Mouse (Mus musculus) right cerebral cortex, postnatal 4 days (tissue): ENCODE results near the gene Eef2k.
"Not testable (repeated sequence)": the region's sequence is repeated elsewhere in the genome, so short reads cannot be mapped to it uniquely, and the experiment has no call there.

Source experiments
- DNase-seq: peaks from one replicate; pipeline ENCODE4 v3.0.0-alpha.2; 2022

Eef2k gene

DNA sequence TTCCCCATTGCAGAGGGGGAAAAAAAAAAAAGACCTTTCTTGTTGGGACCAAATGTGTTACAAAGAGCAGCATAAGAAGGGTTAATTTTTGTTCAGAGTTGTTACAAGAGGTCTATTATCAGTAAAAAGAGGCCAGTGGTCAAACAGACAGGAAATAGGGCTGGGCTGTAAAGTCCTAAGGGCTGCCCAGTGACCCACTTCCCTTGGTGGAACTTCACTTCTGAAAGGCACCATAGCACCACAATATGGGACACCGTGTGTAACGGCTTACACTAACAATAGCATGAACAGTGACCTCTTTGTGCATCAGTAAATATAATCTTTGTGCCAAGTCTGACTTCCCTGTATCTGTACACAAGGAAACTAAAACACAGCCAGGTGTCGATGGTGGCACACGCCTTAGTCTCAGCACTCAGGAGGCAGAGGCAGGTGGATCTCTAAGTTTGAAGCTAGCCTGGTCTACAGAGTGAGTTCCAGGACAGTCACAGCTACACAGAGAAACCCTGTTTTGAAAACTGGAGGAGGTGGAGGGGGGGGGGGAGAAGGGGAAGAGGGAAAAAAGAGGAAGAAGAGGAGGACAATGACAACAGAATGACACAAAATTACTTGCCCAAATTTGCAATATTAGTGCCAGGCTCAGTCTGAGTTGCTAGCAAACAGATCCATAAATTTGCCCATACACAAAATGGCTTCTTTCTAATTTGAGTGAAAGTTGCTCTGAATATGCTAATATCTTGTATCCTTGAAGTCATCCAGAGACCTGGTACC is 41.1 kb downstream of the Eef2k start:
- DNase-seq: no peak

DNA sequence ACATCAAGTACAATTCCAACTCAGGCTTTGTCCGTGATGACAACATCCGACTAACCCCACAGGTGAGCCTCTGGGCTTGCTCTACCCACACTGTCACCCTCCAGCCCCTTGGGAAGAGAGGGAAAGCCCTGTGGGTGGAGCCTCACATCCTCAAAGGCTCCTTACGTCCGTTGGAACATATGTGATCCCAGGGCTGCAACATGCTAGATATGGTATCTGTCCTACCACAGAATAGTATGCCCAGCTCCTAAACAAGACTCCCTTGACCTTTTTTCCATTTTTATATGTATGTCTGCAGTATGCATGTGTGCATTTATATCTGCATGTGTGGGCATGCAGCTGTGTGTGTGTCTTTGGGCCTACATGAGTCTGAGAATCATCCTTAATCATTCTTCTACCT is 42.1 kb downstream of the Eef2k start:
- no peak for DNase-seq

DNA sequence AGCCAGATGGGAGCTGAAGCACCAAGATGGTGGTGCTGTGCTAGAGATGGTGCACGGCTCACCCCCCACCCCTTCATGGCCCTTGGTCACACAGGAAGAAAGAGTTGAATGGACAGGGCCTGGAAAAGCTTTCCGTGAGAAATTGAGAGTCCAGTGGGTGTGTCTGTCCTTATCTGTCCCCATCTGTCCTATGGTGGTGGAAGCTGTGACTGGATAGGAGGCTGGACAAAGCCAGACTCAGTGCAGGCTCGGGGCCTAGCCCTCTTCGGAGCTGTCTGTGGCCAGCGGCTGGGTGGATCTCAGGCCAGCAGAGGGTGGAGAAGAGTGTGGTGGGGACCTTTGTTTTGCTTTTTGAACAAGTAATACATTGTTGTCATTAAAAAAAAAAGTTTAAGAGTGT is 50.5 kb downstream of the Eef2k start:
- DNase-seq: no peak

DNA sequence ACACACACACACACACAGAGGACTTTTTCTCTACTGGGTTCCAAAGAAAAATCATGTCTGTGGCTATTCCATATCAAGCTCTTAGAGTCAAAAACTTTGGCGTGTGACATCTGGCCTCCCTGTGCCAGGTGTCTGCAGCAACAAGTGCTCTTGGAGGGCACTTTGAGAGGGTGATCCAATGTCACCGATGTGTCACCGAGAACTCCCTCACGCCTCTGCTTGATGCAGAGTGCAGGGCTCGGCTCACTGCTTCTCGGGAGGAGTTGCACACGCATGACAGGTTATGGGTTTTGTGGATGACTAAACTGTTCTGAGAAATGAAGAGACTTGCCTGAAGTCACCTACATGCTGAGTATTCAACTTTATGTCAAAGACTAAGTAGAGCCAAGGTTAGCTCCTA is 54.4 kb downstream of the Eef2k start:
- DNase-seq: no peak

DNA sequence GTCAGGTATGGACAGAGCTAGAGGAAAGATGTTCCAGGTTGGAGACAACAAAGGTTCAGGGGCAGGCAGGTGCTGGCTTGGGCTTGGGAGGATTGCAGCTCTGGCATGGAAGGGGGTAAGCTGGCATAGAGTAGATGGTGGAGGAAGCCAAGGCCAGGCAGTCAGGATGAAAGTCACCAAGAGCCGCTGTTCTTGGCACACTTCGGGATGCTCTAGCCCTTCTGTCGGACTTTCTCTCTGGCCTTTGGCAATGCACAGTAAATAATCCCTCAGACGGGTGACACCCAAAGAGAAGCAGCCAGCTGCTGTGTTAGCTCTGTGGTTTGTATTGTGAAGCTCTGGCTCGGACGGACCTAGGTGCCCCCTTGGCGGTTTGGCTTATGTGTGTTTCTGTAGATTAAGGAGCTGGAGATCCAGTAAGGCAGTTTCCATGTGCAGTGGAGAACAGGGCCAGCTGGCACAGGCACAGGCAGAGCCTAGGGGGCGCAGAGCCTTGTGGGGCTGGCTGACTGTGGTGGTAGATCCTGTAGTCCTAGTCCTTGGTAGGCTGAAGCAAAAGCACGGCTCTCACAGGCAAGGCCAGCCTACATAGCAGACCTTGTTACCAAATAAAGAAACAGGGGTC is 55.2 kb downstream of the Eef2k start:
- no peak for DNase-seq

DNA sequence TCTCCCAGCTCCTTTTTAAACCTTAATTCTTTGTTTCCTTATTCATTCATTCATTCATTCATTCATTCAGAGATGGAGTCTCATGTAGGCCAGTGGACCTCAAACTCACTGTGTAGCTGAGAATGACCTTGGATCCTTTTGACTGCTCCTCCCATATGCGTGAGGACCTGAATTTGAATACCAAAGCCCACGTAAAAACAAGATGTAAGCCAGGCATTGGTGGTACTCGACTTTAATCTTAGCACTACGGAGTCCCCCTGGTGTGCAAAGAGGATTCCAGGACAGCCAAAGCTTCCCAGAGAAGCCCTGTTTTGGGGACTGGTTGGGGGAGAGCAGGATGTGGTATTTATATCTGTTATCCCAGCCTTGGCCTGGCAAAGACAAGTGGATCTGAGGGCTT is 57.6 kb downstream of the Eef2k start:
- no peak for DNase-seq

DNA sequence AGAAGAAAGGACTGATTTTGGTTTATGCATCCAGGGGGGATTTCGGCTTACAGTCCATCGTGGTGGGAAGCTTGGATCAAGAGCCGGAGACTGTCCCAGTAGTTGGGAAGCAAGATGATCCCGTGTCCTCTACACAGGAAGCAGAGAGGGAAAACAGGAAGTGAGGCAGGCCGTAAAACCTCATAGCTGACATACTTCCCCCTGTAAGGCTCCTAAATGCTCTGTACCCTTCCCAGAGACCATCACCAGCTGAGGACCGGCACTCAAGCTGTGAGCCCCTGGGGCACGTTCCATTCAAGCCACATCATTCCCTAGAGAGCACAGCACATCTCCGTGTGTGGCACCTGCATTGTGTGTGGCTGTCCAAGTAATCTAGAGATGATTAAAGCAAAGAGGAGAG is 59.1 kb downstream of the Eef2k start:
- DNase-seq: no peak

DNA sequence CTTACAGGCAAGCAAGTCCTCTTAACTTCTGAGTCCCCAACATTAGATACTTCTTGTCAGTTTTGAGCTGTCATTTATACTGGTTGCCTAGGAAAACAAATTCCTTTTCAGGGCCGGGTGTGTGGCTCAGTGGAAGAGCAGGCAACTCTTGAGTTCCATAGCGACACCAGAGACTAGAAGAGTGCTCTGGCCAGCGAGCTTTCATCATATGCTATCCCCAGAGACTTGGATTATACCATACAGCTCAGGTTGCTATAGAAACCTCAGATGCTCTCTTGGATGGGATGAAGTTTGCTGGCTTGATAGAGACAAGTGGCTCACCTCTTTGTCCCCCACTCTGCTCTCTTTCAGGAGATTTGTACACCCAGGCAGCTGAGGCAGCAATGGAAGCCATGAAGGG is 60.3 kb downstream of the Eef2k start:
- DNase-seq: no peak

DNA sequence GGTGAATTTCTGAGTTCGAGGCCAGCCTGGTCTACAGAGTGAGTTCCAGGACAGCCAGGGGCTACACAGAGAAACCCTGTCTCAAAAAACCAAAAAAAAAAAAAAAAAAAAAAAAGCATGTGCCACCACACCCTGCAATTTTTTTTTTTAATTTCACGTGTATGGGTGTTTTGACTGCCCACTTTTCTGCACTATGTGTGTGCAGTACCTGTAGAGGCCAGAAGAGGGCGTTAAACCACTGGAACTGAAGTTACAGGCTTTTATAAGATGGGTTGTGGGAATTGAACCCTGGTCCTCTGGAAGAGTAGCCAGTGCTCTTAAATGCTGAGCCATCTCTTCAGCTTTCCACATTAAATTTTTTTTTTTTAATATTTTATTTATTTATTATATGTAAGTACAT is 67.5 kb downstream of the Eef2k start:
- DNase-seq: not testable (repeated sequence)

DNA sequence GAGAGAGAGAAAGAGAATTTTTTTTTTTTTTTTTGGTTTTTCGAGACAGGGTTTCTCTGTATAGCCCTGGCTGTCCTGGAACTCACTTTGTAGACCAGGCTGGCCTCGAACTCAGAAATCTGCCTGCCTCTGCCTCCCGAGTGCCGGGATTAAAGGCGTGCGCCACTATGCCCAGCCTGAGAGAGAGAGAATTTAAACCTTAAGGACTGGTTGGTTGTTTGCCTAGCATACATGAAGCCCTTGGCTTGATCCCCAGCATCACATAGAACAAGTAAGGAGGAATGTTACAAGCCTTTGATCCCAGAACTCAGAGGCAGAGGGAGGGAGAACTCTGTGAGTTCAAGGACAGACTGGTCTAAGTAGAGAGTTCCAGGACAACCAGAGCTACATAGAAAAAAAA is 68.6 kb downstream of the Eef2k start:
- DNase-seq: not testable (repeated sequence)

DNA sequence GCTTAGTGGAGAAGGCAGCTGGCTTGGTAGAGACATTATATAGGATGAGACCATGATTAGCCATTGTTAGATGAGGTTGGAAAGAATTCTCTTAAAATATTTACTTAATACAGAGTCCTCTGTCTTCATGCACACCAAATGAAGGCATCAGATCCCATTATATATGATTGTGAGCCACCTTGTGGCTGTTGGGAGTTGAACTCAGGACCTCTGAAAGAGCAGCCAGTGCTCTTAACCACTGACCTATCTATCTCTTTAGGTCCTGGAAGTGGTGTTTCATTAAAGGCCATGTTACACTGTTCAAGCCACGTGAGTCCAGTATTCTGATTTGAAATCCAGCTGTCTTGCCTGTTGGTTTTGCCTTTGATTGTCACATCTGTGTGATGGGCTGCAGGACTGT is 70.7 kb downstream of the Eef2k start:
- no peak for DNase-seq

DNA sequence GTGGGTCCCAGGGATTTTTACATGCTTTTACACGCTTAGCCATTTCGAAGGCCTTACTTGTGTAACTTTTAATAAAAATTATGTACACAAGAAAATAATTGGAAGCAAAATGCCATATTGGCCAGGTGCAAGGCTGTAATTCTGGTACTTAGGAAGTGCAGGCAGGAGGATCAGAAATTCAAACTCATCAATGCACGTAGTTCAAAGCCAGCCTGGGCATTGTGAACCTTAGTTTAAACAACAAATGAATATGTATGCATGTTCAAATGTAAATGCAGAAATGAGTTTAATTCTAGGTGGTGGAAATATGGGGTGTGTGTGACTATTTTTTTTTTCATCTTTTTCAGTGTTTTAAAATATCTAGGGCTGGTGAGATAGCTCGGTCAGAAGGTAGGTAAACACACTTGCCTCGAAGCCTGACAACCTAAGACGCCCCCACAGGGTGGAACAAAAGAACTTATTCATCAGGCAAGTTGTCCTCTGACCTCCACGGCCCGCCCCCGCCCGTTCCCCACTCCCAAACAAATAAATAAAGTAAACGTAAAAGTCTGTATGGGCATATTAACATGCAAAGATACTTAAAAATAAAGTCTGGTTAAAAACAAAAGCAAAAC is 73.7 kb downstream of the Eef2k start:
- DNase-seq: no peak

DNA sequence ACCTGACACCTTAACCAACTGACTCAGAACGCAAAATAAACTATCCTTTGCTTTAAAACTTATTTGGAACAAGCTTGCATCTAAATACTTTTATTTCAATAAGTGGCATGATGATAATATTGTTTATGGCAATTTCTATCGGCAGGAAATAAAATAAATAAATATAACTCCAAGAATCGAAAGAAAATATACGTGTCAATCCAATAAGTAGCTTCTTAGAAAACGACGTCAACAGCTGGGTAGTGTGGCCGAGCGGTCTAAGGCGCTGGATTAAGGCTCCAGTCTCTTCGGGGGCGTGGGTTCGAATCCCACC is 74.6 kb downstream of the Eef2k start:
- no peak for DNase-seq

DNA sequence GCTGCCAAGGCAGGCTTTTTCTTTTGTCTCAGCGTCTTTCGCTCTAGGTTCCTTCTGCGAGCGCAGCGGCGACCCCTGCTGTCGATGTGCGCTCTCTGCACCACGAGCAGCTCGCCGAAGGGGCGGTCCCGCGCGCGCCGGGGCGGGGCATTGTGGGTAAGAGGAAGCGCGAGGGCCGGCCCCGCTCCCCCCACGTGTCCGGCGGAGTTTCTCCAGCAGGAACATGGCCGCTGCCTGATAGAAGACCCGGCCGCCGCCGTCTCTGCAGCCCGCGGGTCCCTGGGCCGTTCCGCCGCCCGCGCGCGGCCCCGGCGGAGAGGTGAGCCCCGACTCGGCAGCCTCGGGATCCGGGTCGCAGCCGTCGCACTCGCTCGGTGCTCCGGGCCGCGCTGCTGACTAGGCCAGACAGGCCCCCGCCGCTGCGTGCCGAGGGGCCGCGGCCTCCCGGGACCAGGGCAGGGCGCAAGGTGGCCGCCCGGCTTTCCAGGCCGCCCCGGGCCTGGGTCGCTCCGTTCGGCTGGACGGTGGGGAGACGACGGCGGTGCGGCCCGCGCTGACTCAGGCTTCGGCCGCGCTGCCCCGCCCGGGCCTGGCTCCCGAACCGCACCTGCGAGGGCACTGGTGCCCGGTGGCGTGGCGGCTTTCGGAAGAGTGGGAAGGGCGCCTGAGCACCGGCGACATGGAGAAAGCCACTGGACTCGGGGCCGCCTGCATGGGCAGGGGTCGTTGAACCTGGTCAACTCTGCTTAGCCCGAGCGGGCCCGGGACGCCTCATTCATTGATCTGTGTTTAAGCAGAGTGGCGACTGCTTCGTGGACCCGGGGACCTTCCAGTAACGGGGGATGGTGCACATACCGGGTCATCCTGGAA is 75.2 kb downstream of the Eef2k start, which contains the start of gene Polr3e:
Gene Polr3e, plus strand, starts transcription at position 153 of the 870 bp plus-strand sequence.
- DNase-seq: peak; percentile 99

DNA sequence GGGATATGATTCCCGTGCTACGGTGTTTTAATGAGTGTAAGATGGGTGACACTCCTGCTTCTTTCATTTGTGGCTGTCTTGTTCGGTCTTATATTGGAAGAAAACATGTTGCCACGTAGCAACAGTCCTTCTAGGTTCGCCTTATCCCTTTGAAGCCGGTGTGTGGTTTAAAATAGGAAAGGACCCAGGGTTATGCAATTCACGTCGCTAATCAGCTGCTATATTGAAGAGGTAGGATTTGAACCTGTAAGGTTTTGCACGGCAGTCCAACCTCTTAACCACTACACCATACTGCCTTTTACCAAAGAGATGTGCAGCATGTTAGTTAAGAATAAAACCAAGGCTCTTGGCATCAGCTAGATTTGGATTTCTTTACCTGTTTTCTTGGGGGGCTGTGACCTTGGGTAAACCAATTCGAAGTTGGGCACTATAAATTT is 75.9 kb downstream of the Eef2k start:
- no peak for DNase-seq

DNA sequence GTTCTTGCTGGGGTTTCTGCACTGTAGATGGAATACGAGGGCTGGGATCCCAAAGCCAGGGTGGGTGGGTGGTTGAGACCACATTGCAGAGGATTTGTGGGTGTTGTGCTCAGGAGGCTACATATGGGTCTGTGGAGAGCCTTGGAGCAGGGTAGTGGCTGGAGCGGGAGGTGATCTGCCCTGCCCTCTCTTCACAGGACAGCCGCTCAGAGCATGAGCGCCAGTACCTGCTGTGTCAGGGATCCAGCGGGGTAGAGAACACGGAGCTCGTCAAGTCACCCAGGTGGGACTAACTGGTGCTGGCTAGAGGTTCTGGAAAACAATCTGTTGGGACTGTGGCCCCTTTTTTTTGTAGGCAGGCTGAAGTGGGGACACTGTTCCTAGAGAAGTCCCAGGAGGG is 90.5 kb downstream of the Eef2k start:
- DNase-seq: no peak

DNA sequence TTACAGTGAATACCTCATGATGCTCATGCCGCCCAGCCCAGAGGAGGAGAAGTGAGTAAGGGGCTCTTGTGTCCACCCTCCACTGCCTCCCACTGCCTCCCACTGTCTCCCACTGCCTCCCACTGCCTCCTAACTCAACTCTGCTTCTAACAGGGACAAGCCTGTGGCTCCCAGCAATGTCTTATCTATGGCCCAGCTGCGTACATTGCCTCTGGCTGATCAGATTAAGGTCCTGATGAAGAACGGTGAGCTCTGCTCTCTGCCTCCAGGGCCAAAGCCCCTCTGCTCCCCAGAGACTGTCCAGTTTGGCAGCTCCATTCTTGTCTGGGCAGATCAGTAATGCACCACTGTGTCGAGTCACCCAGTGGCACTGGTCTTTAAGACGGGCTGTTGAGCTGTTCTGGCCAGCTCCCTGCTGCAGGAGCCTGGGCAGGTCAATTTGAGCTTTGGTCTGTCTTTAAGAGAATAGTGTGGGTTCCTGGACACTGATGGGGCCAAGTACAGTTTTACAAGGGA is 91.1 kb downstream of the Eef2k start:
- no peak for DNase-seq

DNA sequence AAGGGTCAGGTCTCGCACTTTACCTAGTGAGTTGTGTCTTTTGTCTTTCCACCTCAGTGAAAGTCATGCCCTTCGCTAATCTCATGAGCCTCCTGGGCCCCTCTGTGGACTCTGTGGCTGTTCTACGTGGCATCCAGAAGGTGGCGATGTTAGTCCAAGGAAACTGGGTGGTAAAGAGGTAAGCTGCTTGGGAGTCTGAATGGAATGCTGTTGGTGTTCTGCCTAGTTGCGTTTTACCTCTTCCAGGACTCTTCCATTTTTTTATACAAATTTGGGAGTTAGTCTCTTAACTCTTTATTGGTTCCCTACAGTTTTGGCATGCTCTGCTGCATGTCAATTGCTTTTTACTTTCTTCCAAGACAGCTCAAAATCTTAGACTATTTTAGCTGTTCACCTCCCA is 92.1 kb downstream of the Eef2k start:
- no peak for DNase-seq

DNA sequence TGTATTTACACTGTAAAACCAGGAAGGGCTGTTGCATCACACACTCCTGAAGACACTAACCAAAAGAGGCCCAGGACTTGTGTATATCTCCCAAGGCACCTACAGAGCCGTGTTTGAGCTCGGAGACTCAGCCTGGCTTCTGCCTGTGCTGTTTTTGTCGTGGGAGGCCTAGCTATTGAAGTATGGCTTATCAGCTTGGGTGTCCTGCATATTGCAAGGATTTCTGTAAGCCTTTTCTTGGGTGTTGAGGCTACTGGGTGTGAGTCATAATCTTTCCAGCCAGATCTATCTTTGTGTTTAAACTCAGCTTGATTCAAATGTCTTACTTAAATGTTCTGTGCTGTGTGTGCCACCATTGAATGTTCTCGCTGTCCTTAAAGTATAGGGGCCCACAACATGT is 93.9 kb downstream of the Eef2k start:
- DNase-seq: no peak

DNA sequence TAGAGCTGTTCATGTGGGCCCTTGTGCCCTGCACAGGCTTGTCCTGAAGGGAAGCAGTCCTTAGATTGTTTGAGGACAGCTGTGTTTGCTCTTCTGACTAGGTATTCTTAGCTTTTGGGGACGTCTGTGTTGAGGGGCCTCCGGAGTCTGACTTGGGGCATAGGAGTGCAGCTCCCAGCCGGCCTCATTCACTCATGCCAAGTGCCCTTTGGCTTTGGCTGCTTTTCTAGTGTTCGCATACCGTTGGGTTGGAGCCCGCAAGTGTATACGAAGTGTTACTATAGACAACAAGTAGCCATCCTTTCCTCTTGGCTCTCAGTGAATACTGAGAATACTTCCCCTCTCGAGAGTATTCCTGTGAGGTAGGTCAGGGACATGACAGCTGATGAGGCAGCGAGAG is 95.6 kb downstream of the Eef2k start:
- no peak for DNase-seq

DNA sequence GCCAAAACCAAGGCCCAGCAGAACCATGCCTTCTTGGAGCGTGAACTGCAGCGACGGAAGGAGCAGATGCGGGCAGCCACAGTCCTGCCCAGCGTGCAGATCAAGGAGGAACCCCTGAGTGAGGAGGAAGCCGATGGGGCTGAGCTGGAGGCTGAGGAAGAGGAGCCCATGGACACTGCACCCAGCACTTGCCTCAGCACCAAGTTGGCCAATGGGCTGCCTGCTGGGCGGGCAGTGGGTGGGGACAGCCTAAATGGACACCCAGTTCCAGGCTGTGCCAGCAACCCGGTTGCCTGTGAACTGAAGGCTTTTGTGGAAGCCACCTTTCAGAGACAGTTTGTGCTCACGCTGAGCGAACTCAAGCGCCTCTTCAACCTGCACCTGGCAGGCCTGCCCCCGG is 97.7 kb downstream of the Eef2k start:
- DNase-seq: no peak

DNA sequence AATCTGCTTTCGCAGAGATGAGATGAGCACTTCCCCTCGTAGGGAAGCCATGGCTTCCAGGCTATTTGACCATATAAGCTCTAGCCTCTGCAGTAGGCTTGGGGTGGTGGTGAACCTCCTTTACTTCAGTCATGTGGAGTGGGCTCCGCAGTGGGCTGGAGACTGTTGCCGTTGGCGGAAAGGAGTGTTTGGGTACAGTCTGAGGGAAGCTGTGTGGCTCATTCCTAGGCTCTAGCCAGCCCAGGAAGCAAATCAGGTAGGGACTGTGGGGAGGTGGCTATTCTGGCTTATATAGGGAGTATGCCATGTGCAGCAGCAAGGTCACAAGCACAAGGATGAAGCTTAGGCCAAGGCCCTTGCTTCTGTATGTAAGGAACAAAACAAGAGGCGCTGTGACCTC is 98.6 kb downstream of the Eef2k start:
- no peak for DNase-seq

DNA sequence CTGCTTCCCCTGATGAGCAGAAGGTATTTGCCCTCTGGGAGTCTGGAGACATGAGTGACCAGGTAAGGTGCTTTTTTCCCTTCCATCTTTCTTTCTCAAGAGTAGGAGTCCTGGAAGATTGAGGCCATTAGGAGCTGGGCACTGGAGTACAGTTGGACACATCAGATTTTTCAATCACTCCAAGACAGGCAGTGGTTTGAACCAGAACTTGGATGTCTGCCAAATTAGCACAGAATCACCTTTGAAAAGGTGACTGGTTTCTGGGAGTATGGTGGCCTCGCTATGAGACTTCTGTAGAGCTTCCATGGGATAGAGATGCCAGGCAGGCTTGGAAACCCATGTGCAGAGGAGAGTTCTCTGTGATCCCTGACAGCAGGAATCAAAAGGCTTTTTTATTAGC is 99.9 kb downstream of the Eef2k start:
- no peak for DNase-seq
